Mouse (Mus musculus) erythroid progenitor cell, adult 5-6 weeks (primary cell): Measurements from ENCODE around the gene Rhod. TPM values are rescaled to one million over a fixed set of nuclear protein-coding genes. Genes with fewer than 3 reads are reported as not detected.

Source experiments
- ATAC-seq: replicated peaks from 2 replicates; pipeline ENCODE4 v1.8.0; 2016; ENCODE audit warnings: moderate number of reproducible peaks, mild to moderate bottlenecking, moderate TSS enrichment, inconsistent platforms; ENCODE audit not compliant: poor library complexity, low FRiP score, severe bottlenecking
- total RNA-seq, 2 experiments: library from RNA; stranded (forward) in 1 of 2; stranded (reverse) in 1 of 2; fragments of 150-400 nt in 1 of 2; fragments of 186-747, 209-891 nt in 1 of 2; gene quantifications; 2 replicates each; pipeline versions ENCODE4 v1.2.3 to v1.2.4; 2015 to 2017; ENCODE audit warnings: low replicate concordance in 2 of 2

Rhod gene
- total RNA-seq, 2 experiments from 2014 or later: not detected

GRCm38 (mm10) chr19:4451965-4452364 is 12.7 kb upstream of the Rhod start:
- no peak for ATAC-seq

- ATAC-seq: no peak
Observed at GRCm38 (mm10) chr19:4451098-4451497, 11.9 kb upstream of the Rhod start.

- no peak for ATAC-seq
Observed at GRCm38 (mm10) chr19:4450666-4451065, 11.4 kb upstream of the Rhod start.

GRCm38 (mm10) chr19:4449230-4449629 is 10.0 kb upstream of the Rhod start:
- ATAC-seq: no peak

- 0 out of 2 replicates have a peak, but pooled peaks have one; percentile 22 for ATAC-seq
Observed at GRCm38 (mm10) chr19:4447445-4447844, 8.2 kb upstream of the Rhod start.

- no peak for ATAC-seq
Observed at GRCm38 (mm10) chr19:4446661-4447420, 7.6 kb upstream of the Rhod start.

GRCm38 (mm10) chr19:4442408-4442807 is 3.2 kb upstream of the Rhod start:
- peak; percentile 65 for ATAC-seq

- ATAC-seq: no peak
Observed at GRCm38 (mm10) chr19:4441621-4442161, 2.5 kb upstream of the Rhod start.

- peak; percentile 36; the same call in 1 of the 2 replicates for ATAC-seq
Observed at GRCm38 (mm10) chr19:4441090-4441591, 1.9 kb upstream of the Rhod start.

- no peak for ATAC-seq
Observed at GRCm38 (mm10) chr19:4440222-4440621, 990 bp upstream of the Rhod start.

GRCm38 (mm10) chr19:4438791-4439160 is 456 bp downstream of the Rhod start:
- ATAC-seq: no peak

- ATAC-seq: no peak
Observed at GRCm38 (mm10) chr19:4437886-4438285, 1.3 kb downstream of the Rhod start.

- no peak for ATAC-seq
Observed at GRCm38 (mm10) chr19:4436254-4436653, 3.0 kb downstream of the Rhod start.

- no peak for ATAC-seq
Observed at GRCm38 (mm10) chr19:4434999-4435398, 4.2 kb downstream of the Rhod start.

- ATAC-seq: no peak
Observed at GRCm38 (mm10) chr19:4433756-4434155, 5.5 kb downstream of the Rhod start.

GRCm38 (mm10) chr19:4430091-4430620 is 9.1 kb downstream of the Rhod start:
- no peak for ATAC-seq

GRCm38 (mm10) chr19:4425610-4426366 is 13.4 kb downstream of the Rhod start:
- ATAC-seq: peak; percentile 79

GRCm38 (mm10) chr19:4423021-4423420 is 16.2 kb downstream of the Rhod start:
- ATAC-seq: no peak

- ATAC-seq: no peak
Observed at GRCm38 (mm10) chr19:4422581-4422980, 16.7 kb downstream of the Rhod start.

GRCm38 (mm10) chr19:4420153-4420910 is 18.9 kb downstream of the Rhod start:
- ATAC-seq: peak; percentile 77
